Mouse (Mus musculus) lung, postnatal 0 days (tissue): ENCODE measurements at regions not wholly inside any gene's neighbourhood (a gene's known extent, or its start where the extent isn't known, plus 50 kb on each side); places are given as distances from the start of the nearest gene placed in this dataset.

Source experiments
- ATAC-seq: fragments of 200-750 bp; cut with Nextera tagmentation; 2 replicates; pipeline ENCODE4 v1.8.0; 2017; ENCODE audit warnings: moderate library complexity
- DNase-seq: peaks from one replicate; pipeline ENCODE4 v3.0.0-alpha.2; 2016; ENCODE audit warnings: low spot score
- H3K27ac ChIP-seq: fragments of 300-500 bp; sonication (generic); 2 replicates; pipeline ENCODE4 v1.5.1; 2014; ENCODE audit warnings: antibody characterized with exemption, mild to moderate bottlenecking, low read length, mixed read lengths
- H3K27me3 ChIP-seq: fragments of 300-500 bp; sonication (generic); replicated peaks from 2 replicates; pipeline ENCODE4 v1.6.1; 2014; ENCODE audit warnings: low read length, mixed read lengths; ENCODE audit not compliant: insufficient read depth
- H3K36me3 ChIP-seq: fragments of 300-500 bp; sonication (generic); 2 replicates; pipeline ENCODE4 v1.6.1; 2014; ENCODE audit warnings: low read length, mixed read lengths; ENCODE audit not compliant: insufficient read depth
- H3K4me1 ChIP-seq: fragments of 300-500 bp; sonication (generic); 2 replicates; pipeline ENCODE4 v1.6.1; 2014; ENCODE audit warnings: antibody characterized with exemption, low read depth, low read length, mixed read lengths; ENCODE audit not compliant: insufficient read depth
- H3K4me2 ChIP-seq: fragments of 300-500 bp; sonication (generic); replicated peaks from 2 replicates; pipeline ENCODE4 v1.6.1; 2014; ENCODE audit warnings: low read depth, mild to moderate bottlenecking, low read length, moderate library complexity, mixed read lengths
- H3K4me3 ChIP-seq: fragments of 300-500 bp; sonication (generic); 2 replicates; pipeline ENCODE4 v1.5.1; 2014; ENCODE audit warnings: low read depth, low read length
- H3K9ac ChIP-seq: fragments of 300-500 bp; sonication (generic); replicated peaks from 2 replicates; pipeline ENCODE4 v1.6.1; 2014; ENCODE audit warnings: low read depth, mild to moderate bottlenecking
- H3K9me3 ChIP-seq: fragments of 300-500 bp; sonication (generic); 2 replicates; pipeline ENCODE4 v1.6.1; 2016; ENCODE audit warnings: low read length, mixed read lengths
- CTCF ChIP-seq: IDR thresholded peaks from 2 replicates; pipeline ENCODE4 v1.5.1; 2016; ENCODE audit warnings: antibody characterized with exemption, mild to moderate bottlenecking
- EP300 ChIP-seq: IDR thresholded peaks from 2 replicates; pipeline ENCODE4 v1.6.1; 2016; ENCODE audit warnings: antibody characterized with exemption, mild to moderate bottlenecking, control low read depth
- WGBS: fragments of 180-500 bp; shearing (Covaris S2); extraction: QIAGEN DNeasy Blood & Tissue Kit; methylation state at CpG from one replicate; pipeline ENCODE4 v1.1.7; 2014; 5-methylcytosine and 5-hydroxymethylcytosine counted together

DNA sequence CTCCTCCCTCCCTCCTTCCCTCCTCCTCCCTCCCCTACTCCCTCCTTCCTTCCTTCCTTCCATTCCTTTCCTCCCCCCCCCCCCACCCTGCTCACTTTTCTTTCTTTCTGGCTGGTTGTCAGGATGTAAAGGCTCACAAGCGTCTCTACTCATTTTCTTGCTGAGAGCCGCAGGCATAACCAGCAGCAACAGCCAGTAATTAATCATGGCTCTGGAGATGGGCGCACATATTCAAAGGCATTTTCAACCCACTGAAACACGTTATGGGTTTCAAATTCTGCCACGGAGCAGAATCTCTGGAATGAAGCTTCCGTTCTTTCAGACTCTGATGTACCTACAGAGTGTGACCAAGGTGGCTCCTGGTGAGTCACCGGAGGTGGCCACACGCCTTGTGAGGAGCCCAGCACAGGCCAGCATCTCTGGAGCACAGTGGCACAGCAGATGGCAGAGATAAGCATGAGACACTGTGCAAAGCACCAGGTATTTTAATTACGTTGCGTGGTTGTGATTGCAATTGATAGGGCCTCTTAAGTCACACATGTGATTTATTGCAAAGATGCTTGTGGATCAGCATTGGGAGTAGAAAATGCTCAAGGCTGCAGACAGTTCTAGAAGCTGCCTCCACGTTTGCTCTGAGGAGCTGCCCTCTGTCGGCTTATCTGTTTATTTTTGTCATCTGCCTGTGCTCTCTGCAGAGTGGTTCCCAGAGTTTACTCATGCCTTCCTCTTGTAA is 236.0 kb downstream of the Mtx2 start:
- 41% methylated on average over 12 of the region's 12 CpGs for WGBS
- H3K9me3 ChIP-seq: no peaks in the 10 kb centered on the region
- no peaks in the 10 kb centered on the region for H3K36me3 ChIP-seq
- 0 out of 2 replicates have a peak, but pooled peaks cover 8% of the 10 kb centered on the region for H3K27me3 ChIP-seq
- H3K4me1 ChIP-seq: no peaks in the 10 kb centered on the region
- H3K4me3 ChIP-seq: no peak overlapping the region
- TF ChIP-seq EP300: no peak
- 0 out of 2 replicates have a peak, but pooled peaks have one; percentile 22 for TF ChIP-seq CTCF
- no peak overlapping the region for H3K27ac ChIP-seq
- H3K9ac ChIP-seq: no peak overlapping the region
- H3K4me2 ChIP-seq: no peak overlapping the region
- ATAC-seq (no peak), DNase-seq (no peak)

DNA sequence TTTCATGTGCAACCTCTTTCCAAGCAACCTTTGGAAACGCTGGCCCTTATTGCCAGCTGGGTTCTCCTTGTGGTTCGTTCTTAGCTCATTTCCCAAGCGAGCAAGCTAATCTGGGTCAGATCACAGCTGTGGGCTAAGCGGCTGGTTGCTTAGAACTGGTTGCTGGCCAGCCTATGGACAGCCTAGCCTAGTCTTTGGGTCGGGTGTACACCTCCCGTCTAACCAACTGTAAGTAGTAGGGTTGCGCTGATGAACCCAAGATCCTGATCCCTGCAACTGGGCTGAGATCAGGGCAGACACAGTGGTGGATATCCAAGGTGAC is 236.5 kb downstream of the Mtx2 start:
- WGBS: 78% methylated on average over 7 of the region's 7 CpGs
- TF ChIP-seq CTCF (no peak), EP300 (no peak)

DNA sequence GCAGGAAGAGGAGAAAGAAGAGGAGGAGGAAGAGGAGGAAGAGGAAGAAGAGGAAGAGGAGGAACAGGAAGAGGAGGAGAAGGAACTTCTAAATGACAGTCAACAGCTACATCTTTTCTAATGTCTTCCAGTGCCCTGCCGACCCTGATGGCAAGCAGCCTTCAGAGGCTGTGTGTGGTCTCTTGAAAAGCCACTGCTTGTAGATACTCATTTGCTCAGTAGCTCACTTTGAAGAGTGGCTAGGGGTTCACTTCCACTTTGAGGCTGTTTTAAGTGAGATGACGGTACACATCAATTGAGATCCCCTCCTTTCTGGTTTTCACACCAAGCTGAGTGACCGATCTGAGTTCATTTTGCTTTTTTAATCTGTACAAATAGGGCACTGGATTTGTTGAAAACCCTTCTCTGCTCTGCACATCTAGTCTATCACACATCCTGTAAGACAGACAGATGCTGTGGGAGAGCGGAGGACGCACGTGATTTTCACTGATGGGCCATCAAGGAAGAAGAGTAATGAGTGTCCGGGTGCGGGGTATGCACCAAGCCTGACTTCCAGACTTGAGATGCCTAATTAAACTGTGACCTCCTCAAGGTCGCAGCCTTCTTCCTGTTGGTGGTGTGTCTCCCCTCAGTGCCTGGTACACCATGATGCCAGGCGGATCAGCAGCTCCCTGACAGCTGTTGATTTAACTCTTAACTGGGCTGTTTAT is 239.0 kb downstream of the Mtx2 start:
- Histone ChIP-seq H3K9me3 (no peaks in the 10 kb centered on the region), H3K4me3 (no peak overlapping the region), H3K36me3 (no peaks in the 10 kb centered on the region), H3K27me3 (0 out of 2 replicates have a peak, but pooled peaks cover 3% of the 10 kb centered on the region), H3K4me2 (no peak overlapping the region), H3K27ac (no peak overlapping the region), H3K9ac (no peak overlapping the region), H3K4me1 (no peaks in the 10 kb centered on the region)
- no peak for DNase-seq
- TF ChIP-seq CTCF: no peak
- no peak for ATAC-seq
- WGBS: 37% methylated on average over 10 of the region's 10 CpGs

More for the DNA sequence above, 236.5 kb downstream of the Mtx2 start:
- no peak overlapping the region for H3K27ac ChIP-seq
- no peaks in the 10 kb centered on the region for H3K9me3 ChIP-seq
- no peak overlapping the region for H3K4me2 ChIP-seq
- no peak overlapping the region for H3K4me3 ChIP-seq
- DNase-seq: no peak
- no peak for ATAC-seq
- no peak overlapping the region for H3K9ac ChIP-seq
- H3K27me3 ChIP-seq: 0 out of 2 replicates have a peak, but pooled peaks cover 8% of the 10 kb centered on the region
- no peaks in the 10 kb centered on the region for H3K4me1 ChIP-seq
- H3K36me3 ChIP-seq: no peaks in the 10 kb centered on the region

DNA sequence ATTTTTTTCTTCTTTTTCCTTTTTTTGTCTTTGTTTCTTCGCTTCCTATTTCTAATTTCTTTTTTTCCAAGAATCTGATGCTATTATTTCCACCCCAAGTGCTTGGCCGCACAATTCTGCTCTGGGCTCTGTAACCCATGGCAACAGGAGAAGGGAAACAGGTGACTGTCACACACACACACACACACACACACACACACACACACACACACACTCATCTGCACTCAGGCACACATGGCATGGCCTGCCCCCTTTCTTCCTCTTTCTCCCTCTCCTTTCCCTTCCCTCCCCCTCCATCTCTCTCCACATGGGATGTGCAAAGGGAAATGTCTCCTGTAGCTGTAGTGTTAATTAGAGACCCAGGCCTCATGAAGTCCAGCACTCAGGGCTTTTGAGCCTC is 239.7 kb downstream of the Mtx2 start:
- 0 out of 2 replicates have a peak, but pooled peaks cover 3% of the 10 kb centered on the region for H3K27me3 ChIP-seq
- H3K27ac ChIP-seq: no peak overlapping the region
- DNase-seq: no peak
- no peak overlapping the region for H3K4me2 ChIP-seq
- H3K9ac ChIP-seq: no peak overlapping the region
- H3K4me1 ChIP-seq: no peaks in the 10 kb centered on the region
- no peaks in the 10 kb centered on the region for H3K9me3 ChIP-seq
- ATAC-seq: no peak
- no peak overlapping the region for H3K4me3 ChIP-seq
- no peaks in the 10 kb centered on the region for H3K36me3 ChIP-seq
- 59% methylated on average over 2 of the region's 2 CpGs for WGBS
- no peak for TF ChIP-seq EP300

DNA sequence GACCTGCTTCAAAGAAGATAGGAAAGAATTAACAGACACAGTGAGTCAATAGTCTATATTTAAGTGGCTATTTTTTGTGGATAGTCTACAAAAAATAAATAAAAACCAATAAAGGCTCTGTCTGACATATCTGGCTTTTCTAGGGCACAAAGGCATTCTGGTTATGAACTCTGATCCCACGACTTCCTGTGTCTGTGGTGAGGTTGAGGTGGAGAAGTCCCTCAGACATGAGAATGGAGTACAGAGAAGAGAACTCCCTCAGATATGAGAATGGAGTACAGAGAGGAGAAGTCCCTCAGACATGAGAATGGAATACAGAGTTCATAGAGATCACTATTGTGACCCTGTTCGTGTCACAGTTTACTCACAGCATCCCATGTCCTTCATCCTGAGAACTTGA is 243.7 kb downstream of the Mtx2 start:
- H3K4me3 ChIP-seq: no peak overlapping the region
- no peak overlapping the region for H3K27ac ChIP-seq
- H3K36me3 ChIP-seq: no peaks in the 10 kb centered on the region
- H3K27me3 ChIP-seq: no peaks in the 10 kb centered on the region
- no peaks in the 10 kb centered on the region for H3K4me1 ChIP-seq
- no peak overlapping the region for H3K4me2 ChIP-seq
- no peak overlapping the region for H3K9ac ChIP-seq
- ATAC-seq: no peak
- H3K9me3 ChIP-seq: no peaks in the 10 kb centered on the region
- DNase-seq: no peak
- 60% methylated on average over 2 of the region's 2 CpGs for WGBS
- TF ChIP-seq CTCF (no peak), EP300 (no peak)

DNA sequence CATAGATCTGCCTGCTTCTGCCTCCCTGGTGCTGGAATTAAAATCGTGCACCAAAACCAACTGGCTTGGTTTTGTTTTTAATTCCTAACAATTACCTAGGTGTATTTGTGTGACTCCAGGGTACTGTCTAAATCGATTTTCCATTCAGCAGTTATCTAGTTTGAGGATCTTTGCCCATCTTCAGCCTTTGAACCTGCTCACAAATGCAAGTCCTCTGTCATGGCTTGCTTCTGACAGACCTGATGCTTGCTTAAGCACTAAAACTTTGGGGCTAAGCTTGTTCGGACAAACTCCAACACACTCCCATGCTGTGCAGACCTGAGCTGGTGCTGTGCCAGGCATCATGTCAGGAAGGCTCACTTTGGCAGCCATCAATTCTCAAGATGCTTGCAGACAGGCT is 246.4 kb downstream of the Mtx2 start:
- Histone ChIP-seq H3K27ac (no peak overlapping the region), H3K9ac (no peak overlapping the region), H3K4me1 (no peaks in the 10 kb centered on the region), H3K9me3 (no peaks in the 10 kb centered on the region), H3K4me3 (no peak overlapping the region), H3K4me2 (no peak overlapping the region), H3K27me3 (no peaks in the 10 kb centered on the region), H3K36me3 (no peaks in the 10 kb centered on the region)
- no peak for DNase-seq
- TF ChIP-seq EP300: no peak
- TF ChIP-seq CTCF: no peak
- ATAC-seq: no peak
- 63% methylated on average over 3 of the region's 3 CpGs for WGBS
